Mouse (Mus musculus): ENCODE data around the gene Edn3.

Edn3 gene

DNA sequence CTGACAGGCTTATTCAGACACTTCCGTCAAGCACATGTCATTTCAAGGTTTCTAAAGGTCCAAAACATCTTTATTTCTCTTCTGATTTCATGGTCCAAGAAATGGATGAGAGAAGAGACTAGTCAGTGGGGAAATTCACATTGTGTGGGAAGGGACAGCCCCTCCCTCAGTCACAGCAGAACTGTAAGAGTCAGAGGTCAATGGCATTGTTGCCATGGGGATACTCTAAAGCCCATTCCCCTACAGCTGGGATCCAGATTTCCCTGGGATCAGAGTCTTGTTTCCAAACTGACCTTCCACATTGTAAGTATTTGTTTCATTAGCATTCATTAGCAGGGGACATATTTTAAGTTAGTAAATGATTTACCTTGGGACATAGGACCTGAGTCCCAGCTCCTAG is 32.8 kb downstream of the Edn3 start:
- DNase-seq (ENCODE audit: extremely low spot score, low read depth, low spot score), result no peak

- no peak for DNase-seq (ENCODE audit: extremely low spot score, low read depth, low spot score)
Observed at GRCm38 (mm10) chr2:174796998-174797397, 36.6 kb downstream of the Edn3 start.

DNA sequence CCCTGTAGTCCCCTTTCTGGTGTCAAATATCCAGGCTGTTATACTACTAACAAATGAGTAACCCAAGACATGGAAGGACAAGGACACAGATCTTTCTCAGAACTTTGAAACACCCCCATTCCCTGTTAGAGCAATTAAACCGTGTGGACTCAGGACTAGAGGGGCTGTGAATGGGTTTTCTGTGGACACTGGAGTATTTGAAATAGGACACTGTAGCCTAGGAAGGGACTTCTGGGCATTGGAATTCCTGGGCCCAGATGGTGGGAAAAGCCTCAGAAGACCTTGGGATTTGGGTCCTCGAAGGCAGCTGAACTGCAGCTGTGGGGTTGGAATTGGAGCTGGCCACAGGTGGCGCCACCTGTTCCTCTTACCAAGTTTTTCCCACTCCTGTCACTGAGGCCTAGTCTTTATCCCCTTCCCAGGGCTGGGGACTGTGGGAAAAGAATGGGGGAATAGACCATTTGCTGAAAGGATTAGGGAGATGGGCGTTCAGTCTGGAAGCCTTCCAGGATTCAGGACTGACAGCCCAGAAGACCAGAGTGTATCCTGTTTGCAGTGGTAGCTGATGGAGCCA is 37.2 kb downstream of the Edn3 start:
- no peak for DNase-seq (ENCODE audit: extremely low spot score, low read depth, low spot score)

DNA sequence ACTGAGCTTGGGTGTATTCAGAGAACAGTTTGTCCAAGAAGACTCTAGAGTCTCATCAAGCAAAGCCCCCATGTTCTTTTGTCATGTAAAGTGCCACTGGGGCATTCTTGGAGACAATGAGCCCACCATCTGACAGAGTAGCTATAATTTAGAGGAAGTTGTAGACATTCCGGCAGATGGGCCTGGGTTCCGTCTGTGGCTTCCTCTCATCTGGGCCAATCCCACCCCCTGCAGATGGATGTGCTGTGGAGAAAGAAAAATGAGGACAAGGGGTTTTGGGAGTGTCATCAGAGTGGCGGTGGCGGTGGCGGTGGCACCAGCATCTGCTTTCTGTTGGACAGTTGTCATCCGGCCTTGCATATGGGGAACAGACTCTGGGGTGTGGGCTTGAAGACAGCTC is 42.0 kb downstream of the Edn3 start:
- no peak for DNase-seq (ENCODE audit: extremely low spot score, low read depth, low spot score)

GRCm38 (mm10) chr2:174803661-174804060 is 43.2 kb downstream of the Edn3 start:
- DNase-seq (ENCODE audit: extremely low spot score, low read depth, low spot score), result no peak

- no peak for DNase-seq (ENCODE audit: extremely low spot score, low read depth, low spot score)
Observed at GRCm38 (mm10) chr2:174807900-174808299, 47.5 kb downstream of the Edn3 start.

DNA sequence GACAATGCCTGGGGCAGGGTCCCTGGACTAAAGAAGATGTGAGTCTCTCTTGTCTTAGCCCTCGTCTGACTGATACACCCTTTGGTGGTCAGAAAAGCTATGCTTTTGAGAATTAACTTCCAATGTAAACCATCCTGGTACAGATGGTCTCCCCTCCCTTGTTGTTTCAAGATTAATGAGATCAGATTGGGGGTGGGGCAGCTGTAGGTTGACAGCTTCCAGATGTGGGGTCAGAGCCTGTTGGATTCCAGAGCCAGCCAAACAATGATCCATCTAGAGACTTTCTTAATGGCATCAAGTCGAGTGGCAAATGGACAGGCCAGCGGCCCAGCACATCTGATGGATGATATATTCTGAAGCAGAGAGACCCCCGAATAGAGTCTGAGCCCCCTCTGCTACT is 48.9 kb downstream of the Edn3 start:
- DNase-seq (ENCODE audit: extremely low spot score, low read depth, low spot score), result peak; percentile 35

DNA sequence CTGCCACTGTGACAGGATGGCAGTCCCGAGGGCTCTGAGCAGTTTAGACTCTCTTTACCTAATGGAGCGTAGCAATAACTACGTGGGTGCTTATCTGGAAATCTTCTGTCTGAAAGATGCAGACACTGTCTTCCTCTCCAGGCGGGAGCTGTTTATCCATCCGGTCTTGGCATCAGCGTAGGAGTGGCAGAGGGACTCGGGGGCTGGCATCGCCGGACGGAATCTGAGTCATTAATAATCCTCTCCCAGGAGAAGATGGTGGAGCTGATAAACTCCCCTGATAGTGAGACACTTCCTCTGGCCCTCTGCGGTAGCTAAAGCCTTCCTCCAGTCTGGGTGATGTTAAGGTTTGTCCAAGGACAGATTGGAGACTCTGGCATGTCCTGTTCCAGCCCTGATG is 52.9 kb downstream of the Edn3 start:
- no peak for DNase-seq (ENCODE audit: extremely low spot score, low read depth, low spot score)

DNA sequence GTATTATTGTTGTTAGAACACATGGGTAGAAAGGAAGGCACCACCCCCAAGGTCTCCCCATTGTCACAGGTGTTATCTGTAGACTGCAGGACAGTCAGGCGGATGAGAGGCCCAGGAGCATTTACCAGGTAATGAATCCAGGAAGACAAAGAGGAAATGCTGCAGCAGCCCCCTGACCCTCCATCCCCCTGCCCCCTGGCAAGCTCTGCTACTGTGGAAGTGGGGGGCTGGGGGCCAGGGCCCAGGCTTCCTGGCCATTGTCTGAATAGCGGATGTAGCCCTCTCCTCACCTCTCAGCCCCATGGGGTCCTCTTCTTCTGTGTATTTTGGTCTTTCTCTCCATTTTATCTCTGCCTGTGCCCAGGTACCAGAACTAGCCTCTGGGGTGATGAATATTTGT is 55.7 kb downstream of the Edn3 start:
- no peak for DNase-seq (ENCODE audit: extremely low spot score, low read depth, low spot score)

DNA sequence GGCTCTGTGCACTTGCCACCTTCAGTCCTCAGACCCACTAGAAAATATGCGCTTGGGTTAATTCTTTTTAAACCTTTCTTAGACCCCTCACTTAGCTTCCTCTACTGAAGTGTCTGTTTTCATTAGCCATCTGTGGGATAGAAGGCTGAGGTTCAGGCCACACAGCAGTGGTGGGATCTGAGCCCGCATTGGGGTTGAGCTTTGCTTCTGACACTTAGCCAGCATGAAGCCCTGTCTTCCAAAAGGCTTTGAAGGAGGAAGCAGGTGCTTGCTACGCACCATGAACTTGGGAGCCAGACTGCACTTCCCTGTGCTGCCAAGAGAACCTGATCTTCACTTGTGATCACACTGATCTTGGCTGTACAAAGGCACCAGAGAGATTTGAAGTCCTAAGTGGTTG is 59.9 kb downstream of the Edn3 start:
- DNase-seq (ENCODE audit: extremely low spot score, low read depth, low spot score), result no peak

DNA sequence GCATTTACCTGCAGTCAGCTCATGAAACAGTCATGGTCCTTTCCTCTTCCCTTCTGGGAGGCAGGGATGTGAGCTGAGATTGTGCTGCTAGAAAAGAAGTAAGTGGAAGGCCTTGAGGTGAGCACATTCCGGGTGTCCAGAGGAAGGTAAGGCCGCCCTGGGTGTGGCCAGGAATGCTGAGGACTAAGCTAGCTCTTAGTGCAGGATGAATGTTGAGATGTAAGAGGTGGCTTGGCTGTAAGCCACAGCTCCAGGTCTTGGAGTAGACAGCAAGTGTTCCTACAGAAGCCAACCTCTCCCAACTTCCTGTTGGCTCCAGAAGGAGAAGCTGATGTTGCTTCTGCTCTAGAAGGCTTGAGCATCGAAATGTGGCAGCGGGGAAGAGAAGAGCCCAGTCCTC is 67.4 kb downstream of the Edn3 start:
- no peak for DNase-seq (ENCODE audit: extremely low spot score, low read depth, low spot score)

DNA sequence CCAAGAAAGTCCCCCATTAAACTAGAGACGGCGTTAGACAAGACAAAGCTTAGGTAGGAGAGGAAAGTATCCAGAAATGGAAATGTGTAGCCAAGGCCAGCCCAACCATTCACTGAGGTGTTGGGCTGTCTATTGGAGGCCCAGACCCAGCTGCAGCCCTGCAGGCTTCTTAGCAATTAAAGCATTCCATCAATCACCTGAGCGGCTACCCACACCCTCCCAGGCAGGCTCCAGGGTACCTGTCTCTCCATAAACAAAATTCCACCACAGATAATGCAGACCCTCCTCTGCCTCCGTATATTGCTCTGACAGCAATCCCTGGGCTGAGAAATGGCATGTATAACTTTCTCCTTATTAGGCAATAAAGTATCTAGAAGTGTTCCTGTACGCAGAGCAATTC is 73.2 kb downstream of the Edn3 start:
- no peak for DNase-seq (ENCODE audit: extremely low spot score, low read depth, low spot score)

All from hindlimb bud, embryonic 11.5 days (tissue).